Mouse (Mus musculus): ENCODE results near the gene Thsd7a. TPM values are rescaled to one million over a fixed set of nuclear protein-coding genes. Genes with fewer than 3 reads are reported as not detected.

The Thsd7a gene
- total RNA-seq, 2 experiments from 2014 or later = 12.8 to 13.6 TPM

DNA sequence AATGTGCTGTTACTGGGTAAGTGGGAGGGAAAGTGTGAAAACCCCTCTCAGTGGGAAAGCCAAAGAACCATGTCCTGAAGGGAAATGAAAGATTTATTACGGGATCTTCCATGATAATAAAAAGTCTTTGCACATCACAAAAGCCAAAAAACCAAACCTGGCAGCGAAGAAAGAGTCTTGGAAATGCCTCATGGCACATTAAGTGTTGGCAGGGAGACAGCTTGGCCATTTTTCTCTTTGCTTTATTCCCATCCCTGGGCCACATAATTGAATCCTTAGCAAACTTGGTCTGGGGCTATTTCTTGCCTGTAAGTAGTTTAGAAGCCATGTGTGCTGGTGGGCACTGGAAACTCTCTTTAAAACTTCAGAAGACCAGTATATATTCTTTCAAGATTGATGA lies 344.8 kb downstream of the Thsd7a start:
- intact Hi-C loops (cut with DNase I) = no loop called here

DNA sequence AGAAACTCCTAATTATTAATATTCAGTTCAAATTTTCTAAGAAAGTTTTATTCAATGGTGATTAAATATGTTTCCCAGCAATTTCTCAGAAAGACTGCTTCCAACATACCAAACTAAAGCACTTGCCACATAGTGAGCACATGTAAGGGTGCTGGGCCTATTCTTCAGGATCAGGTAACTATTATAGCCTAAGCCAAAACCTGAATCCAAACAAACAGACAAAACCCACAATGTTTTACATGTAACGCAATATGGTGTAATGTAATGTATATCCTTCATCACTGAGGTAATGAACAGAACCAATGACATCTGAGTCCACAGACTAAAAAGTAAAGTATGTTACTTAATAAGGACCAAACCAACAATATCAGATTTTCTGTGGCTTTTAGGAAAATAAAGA lies 346.2 kb downstream of the Thsd7a start:
- intact Hi-C loops (cut with DNase I) = no loop called here
- DNase-seq = no peak

More for the DNA sequence above, 344.8 kb downstream of the Thsd7a start:
- DNase-seq = no peak

DNA sequence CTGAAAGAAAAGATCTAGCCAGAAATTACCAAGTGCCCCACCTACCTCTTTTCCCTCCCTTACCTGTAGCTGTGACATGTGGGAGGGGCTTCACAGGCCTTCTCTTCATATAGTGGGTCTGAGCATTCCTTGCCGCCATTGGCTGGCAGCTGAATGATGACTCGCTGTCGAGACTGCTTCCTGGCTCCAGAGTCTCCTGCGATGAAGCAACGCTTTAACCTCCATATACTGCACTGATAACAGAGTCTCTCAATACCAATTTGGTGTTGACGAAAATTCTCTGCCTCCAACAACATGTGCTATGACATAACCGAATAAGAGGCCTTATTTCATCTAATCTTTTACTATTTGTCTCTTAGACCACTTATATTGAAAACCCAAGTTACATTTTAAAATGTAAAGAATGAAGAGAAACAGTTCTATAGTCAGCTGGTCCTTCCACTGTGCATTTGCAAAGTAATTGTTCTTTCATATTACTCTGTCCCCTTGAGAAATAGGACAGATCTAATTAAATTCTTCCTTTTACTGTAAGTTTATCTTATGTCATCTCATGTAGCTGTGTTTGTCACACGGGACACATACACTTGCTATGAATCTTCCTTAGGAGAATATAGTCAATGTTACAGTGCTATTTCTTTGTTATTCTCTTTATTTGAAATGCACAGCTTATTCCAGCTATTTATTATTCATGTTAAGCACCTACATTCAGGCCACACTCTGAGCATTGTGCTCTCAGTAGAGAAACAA lies 351.3 kb downstream of the Thsd7a start:
- intact Hi-C loops (cut with DNase I) = no loop called here

DNA sequence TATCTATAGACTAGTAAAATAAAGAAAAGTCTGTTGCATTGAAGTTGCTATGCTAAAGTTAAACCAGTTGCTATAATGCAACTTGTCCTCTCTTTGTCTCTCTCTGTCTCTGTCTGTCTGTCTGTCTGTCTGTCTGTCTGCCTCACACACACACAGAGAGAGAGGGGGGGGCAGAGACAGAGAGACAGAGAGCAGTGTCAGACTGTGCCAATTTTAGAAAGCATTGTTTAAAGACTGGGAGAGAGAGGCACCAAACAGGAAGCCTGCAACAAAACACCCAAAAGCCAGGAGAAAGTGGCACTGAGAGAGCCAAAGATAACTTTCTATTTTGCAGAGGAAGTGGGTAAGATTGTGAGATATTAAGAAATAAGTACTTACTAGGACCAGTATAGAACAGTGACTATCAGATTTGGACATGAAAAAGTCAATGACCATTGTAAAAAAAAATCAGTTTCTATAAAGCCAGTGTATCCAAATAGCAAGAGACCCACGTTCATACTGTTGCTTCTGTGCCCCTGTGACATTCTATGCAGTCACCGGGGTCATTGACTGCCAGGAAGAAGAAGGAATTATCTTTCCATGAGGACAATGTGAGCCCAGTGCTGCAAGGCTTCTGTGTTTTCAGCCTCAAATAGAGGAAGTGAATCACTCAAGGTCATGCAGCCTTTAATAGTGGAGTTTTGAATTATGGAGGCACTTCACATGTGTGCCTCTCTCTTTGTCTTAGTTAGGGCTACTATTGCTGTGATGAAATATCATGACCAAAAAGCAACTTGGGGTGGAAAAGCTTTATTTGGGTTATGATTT lies 355.4 kb downstream of the Thsd7a start:
- intact Hi-C loops (cut with DNase I) = no loop called here
- DNase-seq = no peak

More for the DNA sequence above, 351.3 kb downstream of the Thsd7a start:
- DNase-seq = no peak

DNA sequence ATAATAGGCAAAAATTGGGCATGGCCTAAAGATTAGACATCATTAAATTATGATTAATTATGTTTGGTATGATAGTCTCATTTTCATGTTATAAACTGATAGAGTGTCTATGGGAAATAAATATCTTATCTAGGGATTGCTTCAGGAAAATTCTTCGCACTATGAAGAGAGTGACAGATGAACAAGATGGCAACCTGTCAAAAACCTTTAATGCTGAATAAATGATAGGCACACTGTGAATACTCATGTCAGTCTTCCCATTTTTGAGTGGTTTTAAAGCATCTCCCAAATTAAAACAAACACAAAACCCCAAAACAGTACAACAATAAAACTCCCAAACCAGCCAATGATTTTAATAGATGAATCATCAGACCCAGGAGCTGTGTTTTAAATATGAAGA lies 362.5 kb downstream of the Thsd7a start:
- no peak for DNase-seq
- intact Hi-C loops (cut with DNase I) = no loop called here

DNA sequence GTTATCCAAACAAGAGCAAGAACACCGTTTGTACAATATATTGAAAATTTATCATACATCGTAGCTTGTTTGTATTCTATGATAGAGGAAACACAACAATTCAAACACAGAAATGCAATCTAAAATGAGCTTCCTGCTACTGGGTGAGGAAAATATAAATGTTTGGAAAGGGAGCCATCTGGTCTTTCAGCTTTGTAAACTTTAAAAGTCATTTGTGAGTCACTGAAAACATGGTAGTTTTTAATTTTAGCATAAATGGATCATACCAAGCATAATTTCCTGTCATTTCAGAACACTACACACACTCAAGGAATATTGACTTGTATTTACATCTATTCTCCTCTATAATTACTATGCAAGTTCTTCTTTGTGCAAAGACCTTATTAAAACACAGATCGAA lies 363.6 kb downstream of the Thsd7a start:
- DNase-seq = no peak
- intact Hi-C loops (cut with DNase I) = loop anchor here (2.0 kb wide), 1 partner anchor 37 kb away; no protein-coding TSS in a partner anchor

DNA sequence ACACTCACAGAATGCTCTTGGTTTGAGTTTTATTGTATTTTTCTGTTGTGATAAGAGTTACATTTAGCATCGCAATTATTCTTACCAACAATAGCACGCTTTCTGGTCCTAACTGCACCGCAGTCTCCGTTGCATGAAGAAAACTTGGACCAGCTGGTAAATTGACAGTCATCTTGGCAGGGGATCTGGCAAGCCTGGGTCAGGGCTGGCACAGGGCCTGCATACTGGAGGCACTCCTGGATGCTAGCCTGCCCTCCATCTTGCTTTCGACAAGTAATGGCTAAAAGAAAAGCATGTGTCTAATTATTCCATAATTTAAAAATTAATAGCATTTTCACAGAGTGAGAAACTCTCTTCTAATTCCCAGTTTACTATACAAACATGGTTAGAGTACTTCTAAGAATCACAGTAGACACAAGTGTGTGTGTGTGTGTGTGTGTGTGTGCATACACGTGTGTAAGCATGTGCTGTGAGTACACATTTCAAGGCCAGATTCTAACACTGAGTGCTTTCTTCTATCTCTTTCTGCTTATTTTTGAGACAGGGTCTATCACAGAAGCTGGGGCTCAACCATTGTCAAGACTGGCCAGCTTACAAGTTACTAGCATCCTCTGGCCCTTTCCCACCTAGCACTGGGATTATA lies 368.0 kb downstream of the Thsd7a start:
- peak; percentile 76 to 83 for DNase-seq
- intact Hi-C loops (cut with DNase I) = no loop called here

DNA sequence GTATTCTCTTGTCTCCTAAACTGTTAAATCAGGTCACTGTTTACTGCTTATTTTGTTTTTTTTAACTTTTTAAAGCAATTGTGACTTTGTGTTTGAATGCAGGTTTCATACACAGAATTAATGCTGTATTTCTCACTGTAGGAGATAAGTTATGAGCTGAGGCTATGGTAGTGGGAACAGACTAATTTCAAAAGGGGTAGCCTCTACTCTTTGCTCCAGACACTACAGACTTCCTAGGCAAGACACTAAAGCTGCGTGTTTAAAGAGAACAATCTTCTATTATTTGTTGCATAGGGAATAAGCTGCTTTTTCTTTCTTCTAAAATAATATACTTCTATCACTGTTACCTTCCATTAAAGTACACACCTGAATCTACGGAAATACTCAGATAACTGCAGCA lies 368.5 kb downstream of the Thsd7a start:
- no peak for DNase-seq
- intact Hi-C loops (cut with DNase I) = no loop called here

DNA sequence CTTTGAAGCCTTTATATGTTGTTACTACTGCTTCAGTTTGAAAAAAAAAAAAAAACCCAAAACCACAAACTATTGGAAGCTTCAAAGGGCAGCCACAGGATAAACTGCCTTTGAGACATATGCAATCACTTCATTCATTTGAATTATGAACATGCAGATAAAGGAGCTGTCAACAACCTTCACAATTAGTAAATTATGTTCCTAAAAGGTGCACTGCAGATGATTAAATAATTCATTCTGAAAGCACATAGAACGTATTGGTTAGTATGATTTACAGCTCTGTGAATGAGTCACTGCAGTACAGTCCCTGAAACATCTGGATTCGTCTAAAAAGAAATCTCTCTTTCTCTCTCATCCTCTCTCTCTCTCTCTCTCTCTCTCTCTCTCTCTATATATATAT lies 390.5 kb downstream of the Thsd7a start:
- intact Hi-C loops (cut with DNase I) = loop anchor here (10.0 kb wide), 1 partner anchor 676 kb away; no protein-coding TSS in a partner anchor
- no peak for DNase-seq

DNA sequence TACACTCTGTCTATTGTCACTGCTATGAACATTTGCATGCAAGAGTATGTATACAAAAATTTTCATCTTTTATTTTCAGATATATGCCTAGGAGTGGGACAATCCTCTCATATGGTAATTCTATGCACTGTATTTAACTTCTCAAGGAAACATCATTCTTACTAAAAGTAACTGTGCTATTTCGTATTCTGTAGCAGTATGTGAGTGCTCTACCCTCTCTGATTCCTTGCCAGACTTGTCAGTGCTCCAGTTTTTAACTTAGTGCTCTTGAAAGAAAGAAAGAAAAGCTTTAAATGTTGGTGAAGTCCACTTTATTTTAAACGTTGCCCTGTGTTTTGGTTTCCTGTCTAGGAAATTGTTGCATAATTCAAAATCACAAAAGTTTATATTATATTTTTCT lies 395.6 kb downstream of the Thsd7a start:
- no peak for DNase-seq
- intact Hi-C loops (cut with DNase I) = loop anchor here (5.0 to 10.0 kb wide), 2 partner anchors 394 to 681 kb away; partner anchors contain the start of gene Thsd7a

DNA sequence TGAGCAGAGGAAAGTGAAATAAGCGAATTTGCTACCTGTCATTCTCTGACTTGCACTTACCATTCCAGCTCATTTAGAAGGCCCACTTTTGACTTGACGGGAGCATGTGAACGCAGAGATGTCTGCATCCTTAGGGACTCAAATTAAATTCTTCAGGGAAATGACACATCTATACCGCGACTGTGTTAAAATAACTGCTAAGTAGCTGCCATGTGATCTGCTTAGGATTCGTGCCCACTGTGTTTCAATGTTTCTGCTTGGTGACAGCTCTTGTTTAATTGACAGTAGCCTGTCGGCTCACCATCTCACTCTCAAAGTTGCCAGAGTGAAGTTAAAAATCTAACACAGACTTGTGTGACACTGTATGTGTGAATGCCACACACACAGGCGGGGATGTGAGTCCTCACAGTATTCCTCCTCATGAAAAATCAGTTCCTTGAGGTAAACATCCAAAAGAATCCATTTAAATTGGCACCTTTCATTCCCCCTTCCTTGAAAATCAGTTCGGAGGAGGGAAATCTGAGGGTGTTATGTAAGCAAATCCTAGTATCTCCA lies 397.0 kb downstream of the Thsd7a start:
- DNase-seq = no peak
- intact Hi-C loops (cut with DNase I) = loop anchor here (5.0 to 10.0 kb wide), 2 partner anchors 395 to 683 kb away; partner anchors contain the start of gene Thsd7a

DNA sequence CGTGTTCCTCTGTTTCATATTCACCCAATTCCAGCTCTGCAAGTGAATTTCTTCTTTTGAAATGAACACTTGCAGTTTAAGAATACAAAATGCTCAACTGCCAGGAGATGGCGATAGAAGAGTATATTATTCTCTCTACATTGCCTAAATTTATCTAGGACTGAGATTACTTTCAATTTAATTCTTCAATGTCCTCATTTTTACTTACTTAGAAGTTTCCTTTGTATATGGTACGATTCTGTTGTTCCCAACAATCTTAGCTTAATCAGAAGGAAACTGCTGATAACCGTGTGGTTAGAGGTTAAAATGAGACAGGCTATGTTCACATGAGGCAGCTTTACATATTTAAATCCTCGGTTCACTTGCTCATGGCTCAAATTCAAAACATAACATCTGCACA lies 398.5 kb downstream of the Thsd7a start:
- peak; percentile 19 to 43 for DNase-seq
- intact Hi-C loops (cut with DNase I) = loop anchor here (1.0 to 10.0 kb wide), 3 partner anchors 397 to 802 kb away; partner anchors contain the start of gene Thsd7a

DNA sequence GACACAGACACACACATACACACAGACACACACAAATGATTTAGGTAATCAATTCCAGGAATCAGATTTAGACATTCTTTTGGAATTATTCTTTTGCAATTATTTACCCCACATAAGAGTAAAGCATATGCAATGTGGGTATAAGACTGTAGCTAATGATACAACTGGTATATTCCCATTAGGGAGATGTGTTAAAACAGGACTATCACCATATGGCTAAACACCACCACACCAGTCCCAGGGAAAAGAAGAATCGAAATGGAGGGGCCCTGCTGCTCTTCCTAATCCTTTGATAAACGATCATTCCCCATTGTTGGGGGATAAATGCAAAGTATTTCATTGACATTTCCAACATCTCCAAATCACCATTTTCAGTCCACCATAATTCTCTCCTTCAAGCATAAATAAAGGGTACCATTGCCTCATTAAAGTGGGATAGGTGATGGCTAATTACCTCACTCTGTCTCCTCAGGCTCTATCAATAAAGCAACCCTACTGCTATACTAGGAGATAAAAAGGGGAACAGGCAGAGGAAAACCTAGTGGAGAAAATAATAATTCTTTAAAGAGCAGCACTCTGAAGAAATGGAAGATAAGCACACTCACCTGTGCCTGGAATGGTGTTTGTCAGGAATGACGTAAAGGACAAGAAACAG lies 400.0 kb downstream of the Thsd7a start:
- DNase-seq = no peak
- intact Hi-C loops (cut with DNase I) = no loop called here

DNA sequence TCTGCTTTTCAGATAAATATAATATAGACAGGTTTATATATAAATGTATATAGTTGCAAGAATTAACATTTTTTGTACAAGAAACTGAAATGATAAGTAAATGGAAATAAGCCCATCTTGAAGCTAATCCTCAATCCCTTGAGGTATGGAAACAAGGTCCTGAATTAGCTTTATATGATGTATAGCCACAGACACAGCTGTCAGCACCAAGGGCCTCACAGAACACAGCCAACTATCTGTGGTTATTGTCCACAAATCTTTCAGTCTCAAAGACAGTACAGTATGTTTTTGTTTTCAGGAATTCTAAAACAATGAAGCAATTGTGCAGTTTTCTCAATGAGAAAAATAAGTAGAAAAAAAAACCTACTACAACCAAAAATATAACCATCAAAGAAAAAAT lies 400.5 kb downstream of the Thsd7a start:
- intact Hi-C loops (cut with DNase I) = no loop called here
- no peak for DNase-seq

DNA sequence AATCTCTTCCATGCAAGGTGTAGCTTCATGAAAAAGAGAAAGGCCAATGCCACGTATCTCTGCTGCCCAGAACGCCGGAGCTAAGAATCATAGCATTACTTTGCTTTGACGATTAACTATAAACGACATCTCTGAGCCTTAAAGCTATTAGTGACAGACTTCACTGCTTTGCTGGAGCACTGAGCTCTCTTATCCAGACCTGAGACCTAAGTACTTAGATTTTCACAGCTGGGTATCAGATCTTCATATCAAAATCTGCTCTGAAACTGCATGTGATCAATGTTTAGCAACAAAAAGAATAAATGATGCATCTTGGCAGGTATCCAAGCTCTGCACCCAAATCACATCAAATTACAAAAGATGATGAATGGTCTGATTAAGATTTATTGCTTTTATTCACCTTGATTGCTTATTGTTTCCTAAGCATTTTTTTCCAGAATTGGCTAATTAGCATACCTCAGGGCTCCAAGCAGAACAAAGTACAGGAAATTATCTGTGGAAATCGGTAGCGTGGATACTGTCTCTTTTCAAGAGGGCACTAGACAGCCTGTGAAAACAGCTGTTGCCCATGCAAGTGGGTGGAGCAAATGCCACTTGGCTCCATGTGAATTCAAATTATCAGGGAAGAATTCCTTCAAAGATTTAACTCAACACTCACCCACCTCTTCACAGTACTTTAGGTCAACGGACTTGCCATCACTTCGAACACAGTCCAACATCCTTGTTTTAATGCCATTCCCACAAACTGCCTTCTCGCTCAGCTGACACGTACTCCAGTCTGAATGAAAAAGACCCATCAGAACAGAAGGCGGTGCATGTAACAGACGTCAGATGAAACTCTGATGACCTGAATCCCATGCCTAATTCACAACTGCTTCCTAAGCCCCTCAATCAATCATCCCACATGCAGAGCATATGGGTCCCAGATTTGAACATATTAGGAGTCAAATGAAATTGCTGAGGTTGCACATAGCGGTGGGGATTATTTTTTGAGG lies 412.3 kb downstream of the Thsd7a start:
- no peak for DNase-seq
- intact Hi-C loops (cut with DNase I) = no loop called here

DNA sequence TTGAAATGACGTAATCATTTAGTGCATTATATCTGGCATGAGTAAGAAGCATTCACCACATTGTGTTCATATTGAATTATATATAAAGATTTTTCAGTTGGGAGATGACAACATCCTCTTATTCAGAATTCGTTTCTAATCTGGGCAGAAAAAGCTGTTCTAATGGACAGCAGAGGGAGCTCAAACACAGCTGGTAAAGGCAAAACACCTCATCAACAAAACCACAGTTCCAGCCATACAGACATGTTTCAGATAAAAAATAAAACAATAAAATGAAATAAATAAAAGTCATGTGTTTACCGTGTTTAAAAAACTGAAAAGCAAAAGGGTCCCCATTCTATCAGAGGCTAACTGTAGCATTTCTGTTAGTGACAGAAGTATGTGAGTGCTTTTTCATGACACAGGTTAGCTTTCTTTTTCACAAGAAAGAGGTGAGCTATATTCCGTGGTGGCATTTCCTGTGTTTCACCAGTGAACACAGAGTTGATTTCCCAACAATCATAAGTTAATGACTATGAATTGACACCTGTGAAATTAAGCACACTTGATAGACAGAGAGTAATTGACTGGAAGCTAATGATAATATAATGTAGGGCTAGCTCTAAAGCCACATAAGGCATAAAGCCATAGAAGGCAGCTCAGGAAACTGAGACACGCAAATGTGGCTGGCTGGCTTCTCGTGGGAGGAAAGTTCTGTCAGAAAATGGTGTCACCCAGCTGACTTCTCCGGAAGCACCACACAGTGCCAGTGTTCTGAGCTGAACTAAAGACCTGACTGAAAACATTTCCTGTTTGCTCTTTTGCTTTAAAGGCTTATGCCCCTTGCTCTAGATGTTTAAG lies 433.9 kb downstream of the Thsd7a start:
- DNase-seq = peak; percentile 4 to 36
- intact Hi-C loops (cut with DNase I) = loop anchor here (1.0 kb wide), 2 partner anchors 837 to 966 kb away; no protein-coding TSS in a partner anchor

DNA sequence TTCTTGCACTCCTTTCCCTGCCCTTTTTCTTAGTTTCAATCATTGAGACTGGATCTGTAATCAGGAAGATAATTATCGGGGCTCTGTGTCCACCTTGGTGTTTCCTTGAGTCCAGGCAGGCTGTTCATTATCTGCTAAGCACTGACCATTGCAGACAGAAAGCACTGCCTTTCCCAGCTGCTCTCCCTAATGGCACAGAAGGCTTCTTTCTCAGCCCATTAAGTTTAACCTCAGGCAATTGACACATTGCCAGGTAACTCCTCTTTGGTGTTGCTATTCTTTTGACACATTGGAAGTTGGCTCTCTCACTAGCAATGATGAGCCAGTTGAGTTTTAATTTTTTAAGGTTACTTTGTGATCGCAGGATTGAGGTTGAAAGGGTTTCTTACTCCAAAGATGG lies 441.7 kb downstream of the Thsd7a start:
- DNase-seq = no peak
- intact Hi-C loops (cut with DNase I) = no loop called here

All from heart, postnatal 10 days (tissue).